Mouse (Mus musculus): Measurements from ENCODE around the gene Rock2. TPM values are rescaled to one million over a fixed set of nuclear protein-coding genes. Genes with fewer than 3 reads are reported as not detected.

Rock2 gene
- total RNA-seq, 2 experiments from 2014 or later = 63.4 to 65.0 TPM

- no peak for ATAC-seq (ENCODE audit: poor library complexity, severe bottlenecking)
Measured at GRCm38 (mm10) chr12:17037053-17037610, 142.4 kb downstream of the Rock2 start.

Other genes with a start within 250 kb of the Rock2 start
- not detected in 2 replicates for gene Ntsr2, start 241.5 kb upstream of the Rock2 start, total RNA-seq (2015)
- not detected in 2 replicates for gene Ntsr2, start 241.5 kb upstream of the Rock2 start, total RNA-seq (2017)
- gene Greb1, start 94.0 kb upstream of the Rock2 start, total RNA-seq (2015) = 0.68 TPM in 1 of 2 replicates, not detected in the other
- not detected in 2 replicates for gene Greb1, start 94.0 kb upstream of the Rock2 start, total RNA-seq (2017)
- gene E2f6, start 83.9 kb upstream of the Rock2 start, total RNA-seq (2015) = 34.2 and 34.4 TPM in 2 replicates
- 28.3 and 33.8 TPM in 2 replicates for gene E2f6, start 83.9 kb upstream of the Rock2 start, total RNA-seq (2017)
- gene Pqlc3, start 105.5 kb downstream of the Rock2 start, total RNA-seq (2015) = 260 and 273 TPM in 2 replicates
- 130 and 134 TPM in 2 replicates for gene Pqlc3, start 105.5 kb downstream of the Rock2 start, total RNA-seq (2017)
- 0.25 and 0.34 TPM in 2 replicates for gene 2410004P03Rik, start 116.8 kb downstream of the Rock2 start, total RNA-seq (2015)
- gene 2410004P03Rik, start 116.8 kb downstream of the Rock2 start, total RNA-seq (2017) = 0.26 and 0.41 TPM in 2 replicates